Mouse (Mus musculus) inflammation-experienced regulatory T-cells, adult 6 months (primary cell): ENCODE measurements around the gene Thbs4. TPM values are rescaled to one million over a fixed set of nuclear protein-coding genes. Genes with fewer than 3 reads are reported as not detected.

Source experiments
- ATAC-seq: one replicate; pipeline ENCODE4 v1.8.0; 2017
- polyA plus RNA-seq, 3 experiments: library from polyadenylated mRNA; unstranded; fragments of 100-300 nt; shearing (Covaris generic); gene quantifications; one replicate each; pipeline ENCODE4 v1.2.1; 2017

Thbs4 gene
- polyA plus RNA-seq, 3 experiments from 2014 or later, result not detected

DNA sequence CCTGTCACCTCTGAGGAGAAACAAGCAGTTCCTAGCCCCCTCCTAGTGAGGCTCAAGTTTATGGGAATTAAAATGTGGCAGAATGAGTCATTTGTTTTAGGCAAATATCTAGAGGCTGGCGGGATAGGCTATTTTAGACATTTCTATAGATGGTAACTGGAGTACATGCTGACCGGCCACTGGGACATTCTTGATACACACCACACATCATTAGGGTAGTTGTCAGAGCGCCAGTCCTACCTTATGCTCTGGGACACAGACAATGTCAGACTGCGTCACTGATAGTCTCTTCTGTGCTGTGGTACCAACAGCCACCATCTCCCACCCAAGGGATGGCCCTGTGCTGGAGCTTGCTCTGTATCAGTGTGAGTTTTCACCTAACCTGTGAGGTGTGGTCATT lies 35.5 kb downstream of the Thbs4 start:
- no peak for ATAC-seq

GRCm38 (mm10) chr13:92757972-92758585 lies 36.5 kb downstream of the Thbs4 start:
- ATAC-seq, result no peak

DNA sequence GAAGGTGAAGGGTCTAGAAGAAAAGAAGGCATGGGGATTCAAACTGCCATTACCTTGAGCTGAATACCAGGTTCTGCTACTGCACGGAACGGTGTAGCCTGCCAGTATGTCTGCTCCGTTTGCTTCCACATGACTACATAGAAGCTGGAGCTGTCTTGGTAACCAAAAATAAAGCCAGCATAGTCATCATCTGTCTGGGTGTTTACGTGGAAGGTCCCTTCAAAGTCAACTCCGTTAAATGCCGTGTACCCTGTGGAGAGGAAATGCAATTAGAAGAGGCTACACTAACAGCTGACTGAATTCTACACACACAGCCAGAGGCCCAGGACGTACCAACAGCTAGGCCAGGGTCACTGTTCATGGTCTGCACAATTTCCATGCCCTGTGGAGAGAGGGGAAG lies 39.6 kb downstream of the Thbs4 start:
- no peak for ATAC-seq

DNA sequence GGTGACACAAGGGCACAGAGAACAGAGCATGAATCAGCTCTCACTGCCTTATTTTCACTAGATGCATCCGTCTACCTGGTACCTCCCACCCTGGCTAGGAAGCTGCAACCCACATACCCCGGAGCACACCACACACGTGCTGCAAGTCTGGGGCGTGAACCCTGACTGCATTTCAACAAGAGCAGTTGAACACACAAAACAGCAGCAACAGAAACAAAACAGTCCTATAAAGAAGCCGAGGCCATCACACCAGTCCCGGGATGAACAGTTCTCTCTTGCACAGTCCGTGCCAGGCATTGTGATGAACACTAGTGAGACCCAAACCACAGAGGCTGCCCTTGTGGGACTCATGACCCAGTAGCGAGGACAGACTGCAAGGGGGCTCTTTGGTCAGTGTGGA lies 40.9 kb downstream of the Thbs4 start:
- no peak for ATAC-seq

GRCm38 (mm10) chr13:92751726-92752565 lies 42.7 kb downstream of the Thbs4 start:
- ATAC-seq, result no peak

GRCm38 (mm10) chr13:92750976-92751518 lies 43.6 kb downstream of the Thbs4 start:
- ATAC-seq, result peak; percentile 65

GRCm38 (mm10) chr13:92743337-92743736 lies 51.3 kb downstream of the Thbs4 start:
- no peak for ATAC-seq

- ATAC-seq, result no peak
Measured at GRCm38 (mm10) chr13:92742886-92743285, 51.7 kb downstream of the Thbs4 start.

DNA sequence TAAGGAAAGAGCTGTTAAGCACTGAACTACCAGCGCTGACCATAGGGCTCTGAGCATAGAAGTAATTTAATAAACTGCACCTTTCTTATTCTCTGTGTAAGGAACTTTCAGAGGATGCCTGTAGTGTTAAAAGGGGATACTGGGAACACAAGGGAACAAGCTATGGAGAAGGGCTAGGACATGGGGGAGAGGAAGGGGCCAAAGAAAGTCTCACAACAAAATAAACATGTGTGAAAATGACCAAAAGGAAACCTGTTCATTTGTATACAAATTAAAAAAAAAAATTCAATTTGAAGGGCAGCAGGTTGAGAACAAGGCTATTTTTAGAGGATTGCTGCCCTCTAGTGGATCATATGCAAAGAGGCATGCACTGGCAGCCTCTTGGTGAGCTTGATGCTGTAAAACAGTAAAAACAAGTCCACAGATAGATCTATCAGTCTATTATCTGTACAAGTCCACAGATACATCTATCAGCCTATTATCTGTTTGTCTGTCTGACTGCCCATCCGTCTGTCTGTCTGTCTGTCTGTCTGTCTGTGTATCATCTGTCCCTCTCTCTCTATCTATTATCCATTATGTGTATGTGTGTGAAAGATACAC lies 53.8 kb downstream of the Thbs4 start:
- peak; percentile 88 for ATAC-seq

DNA sequence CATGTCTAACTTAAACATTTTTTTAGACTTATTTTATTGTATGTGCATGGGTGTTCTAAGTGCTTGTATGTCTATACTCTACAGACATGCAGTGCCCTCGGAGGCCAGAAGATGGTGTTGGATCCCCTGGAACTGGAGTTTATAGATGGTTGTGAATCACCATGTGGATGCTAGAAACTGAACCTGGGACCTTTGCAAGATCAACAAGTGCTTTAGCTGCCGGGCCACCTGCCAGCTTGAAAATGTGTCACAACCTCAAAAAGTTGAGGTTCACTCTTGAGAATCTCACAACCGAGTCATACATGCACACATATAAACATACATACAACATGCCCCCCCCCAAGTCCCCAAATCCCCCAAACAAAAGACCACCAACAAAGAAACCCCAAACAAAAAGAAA lies 54.8 kb downstream of the Thbs4 start:
- ATAC-seq, result no peak

- ATAC-seq, result no peak
Measured at GRCm38 (mm10) chr13:92738821-92739220, 55.8 kb downstream of the Thbs4 start.

DNA sequence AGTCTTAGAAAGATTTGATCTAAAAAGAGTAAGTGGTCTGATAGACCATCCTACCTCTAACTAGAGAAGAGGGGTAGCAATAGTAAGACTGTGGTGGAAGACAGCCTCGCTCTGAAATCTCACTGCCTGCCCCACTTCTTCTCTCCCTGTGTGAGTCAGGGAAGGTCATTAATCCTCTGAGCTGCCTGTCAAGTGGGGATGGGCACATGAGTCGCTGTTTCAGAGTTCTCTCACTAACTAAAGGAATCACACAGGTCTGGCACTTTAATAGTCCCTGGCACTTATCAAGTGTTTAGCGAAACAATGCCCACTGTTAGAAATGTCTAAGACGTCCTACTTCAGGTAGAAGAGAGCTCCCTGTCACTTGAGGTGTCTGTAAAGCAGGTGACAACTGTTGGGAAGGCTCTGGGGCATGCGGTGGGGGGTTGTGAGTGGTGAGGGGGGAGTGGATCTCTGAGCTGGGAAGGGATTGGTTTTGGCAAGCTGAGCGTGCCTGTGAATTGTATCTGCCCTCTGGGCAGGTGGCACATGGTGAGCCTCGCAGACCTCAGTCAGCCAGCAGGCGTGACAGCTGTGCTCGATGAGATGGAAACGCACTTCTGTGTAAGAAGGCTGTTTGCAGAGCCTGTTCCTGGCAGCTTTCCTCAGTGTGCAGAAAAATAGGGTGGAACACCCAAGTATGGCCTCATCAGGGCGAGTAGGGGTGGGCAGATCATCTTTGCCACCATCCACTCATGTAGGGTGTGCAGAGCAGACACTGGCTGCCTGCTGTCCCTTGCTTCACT lies 57.9 kb downstream of the Thbs4 start:
- no peak for ATAC-seq

DNA sequence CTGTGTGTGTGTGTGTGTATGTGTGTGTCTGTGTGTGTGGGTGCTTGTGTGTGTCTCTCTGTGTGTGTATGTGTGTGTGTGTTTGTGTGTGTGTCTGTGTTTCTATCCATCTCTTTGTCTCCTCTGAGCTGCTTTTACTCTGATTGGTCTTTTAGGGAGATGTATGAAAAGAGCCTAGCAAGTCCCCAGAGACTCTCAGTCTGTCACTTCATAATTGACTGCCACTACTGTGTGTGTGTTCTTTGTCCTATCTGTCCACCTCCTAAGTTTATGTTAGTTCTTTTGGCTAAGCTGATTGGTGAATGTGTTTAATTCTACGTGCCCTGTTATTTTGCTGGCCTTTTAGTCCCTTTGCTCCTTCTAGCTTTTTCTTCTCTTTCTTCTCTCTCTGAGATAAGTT lies 58.9 kb downstream of the Thbs4 start:
- ATAC-seq, result no peak

- no peak for ATAC-seq
Measured at GRCm38 (mm10) chr13:92733741-92734140, 60.9 kb downstream of the Thbs4 start.

DNA sequence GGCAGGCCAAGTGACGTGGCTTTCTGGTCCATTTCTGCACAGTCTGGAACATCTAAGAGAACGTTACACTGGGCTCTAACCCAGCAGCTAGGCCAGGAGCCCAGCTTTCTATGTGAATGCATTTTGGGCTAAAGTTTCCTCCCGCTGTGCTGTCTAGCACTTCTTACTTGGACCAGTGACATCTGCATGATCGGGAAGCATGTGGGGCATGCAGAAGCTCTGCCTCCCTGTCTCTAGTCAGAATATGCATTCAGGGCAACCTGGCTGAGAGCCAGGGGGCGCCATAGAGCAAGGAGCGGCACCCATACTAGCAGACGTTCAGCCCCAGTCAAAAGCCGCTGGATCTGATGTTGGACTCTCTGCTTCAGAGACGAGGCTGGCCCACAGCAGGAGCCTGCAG lies 61.4 kb downstream of the Thbs4 start:
- ATAC-seq, result peak; percentile 82

- ATAC-seq, result no peak
Measured at GRCm38 (mm10) chr13:92732836-92733235, 61.8 kb downstream of the Thbs4 start.

GRCm38 (mm10) chr13:92731811-92732210 lies 62.8 kb downstream of the Thbs4 start:
- no peak for ATAC-seq

- no peak for ATAC-seq
Measured at GRCm38 (mm10) chr13:92729811-92730210, 64.8 kb downstream of the Thbs4 start.

DNA sequence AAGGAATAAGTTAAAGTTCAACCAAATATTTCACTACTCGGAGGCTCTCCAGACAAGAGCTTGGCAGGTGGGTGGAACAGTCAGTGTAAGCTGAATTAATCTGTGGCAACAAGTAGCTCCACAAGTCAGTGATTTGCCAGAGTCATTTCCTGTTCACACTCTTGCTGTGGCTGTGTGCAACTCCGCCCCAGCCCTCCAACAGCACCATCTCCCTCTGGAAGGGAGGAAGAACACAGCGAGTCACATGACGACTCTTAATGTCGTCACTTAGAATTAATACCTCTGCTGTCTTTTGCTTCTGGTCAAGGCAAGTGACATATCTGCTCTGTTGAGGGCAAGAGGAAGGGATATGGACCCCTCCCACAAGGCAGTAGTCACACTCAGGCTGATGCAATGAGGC lies 72.2 kb downstream of the Thbs4 start:
- ATAC-seq, result no peak

GRCm38 (mm10) chr13:92721006-92721405 lies 73.6 kb downstream of the Thbs4 start:
- no peak for ATAC-seq

GRCm38 (mm10) chr13:92717851-92718665 lies 76.6 kb downstream of the Thbs4 start:
- ATAC-seq, result no peak

DNA sequence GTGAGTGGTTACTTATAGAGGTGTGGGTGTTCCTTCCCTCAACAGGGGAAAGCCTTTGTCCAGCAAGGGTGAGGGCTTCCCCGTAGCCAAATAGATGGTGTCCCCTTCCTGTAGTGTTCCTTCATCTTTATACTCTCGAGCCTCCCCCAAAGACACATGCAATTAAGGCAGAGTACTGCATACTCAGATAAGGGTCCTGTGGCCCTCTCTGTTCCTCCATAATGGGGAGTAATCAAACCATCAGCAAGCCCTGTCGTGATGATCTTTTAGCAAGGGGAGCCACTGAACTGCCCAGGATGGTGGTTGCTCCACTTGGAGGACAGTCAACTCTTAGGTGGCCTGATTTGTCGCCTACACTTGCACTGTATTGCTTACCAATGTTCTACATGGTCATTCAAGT lies 82.0 kb downstream of the Thbs4 start:
- no peak for ATAC-seq
